Mouse (Mus musculus) lung, postnatal 0 days (tissue): Measurements from ENCODE around the gene Arhgap9. TPM values are rescaled to one million over a fixed set of nuclear protein-coding genes. Genes with fewer than 3 reads are reported as not detected.
A peak's percentile ranks its signal among the peaks of the same experiment; 100 is the strongest.
"Not testable (repeated sequence)": the region's sequence is repeated elsewhere in the genome, so short reads cannot be mapped to it uniquely, and the experiment has no call there.

ENCODE experiments used
- ATAC-seq: fragments of 200-750 bp; cut with Nextera tagmentation; 2 replicates; pipeline ENCODE4 v1.8.0; 2017; ENCODE audit warnings: moderate library complexity
- DNase-seq: peaks from one replicate; pipeline ENCODE4 v3.0.0-alpha.2; 2016; ENCODE audit warnings: low spot score
- H3K27ac ChIP-seq: fragments of 300-500 bp; sonication (generic); 2 replicates; pipeline ENCODE4 v1.5.1; 2014; ENCODE audit warnings: antibody characterized with exemption, mild to moderate bottlenecking, low read length, mixed read lengths
- H3K27me3 ChIP-seq: fragments of 300-500 bp; sonication (generic); replicated peaks from 2 replicates; pipeline ENCODE4 v1.6.1; 2014; ENCODE audit warnings: low read length, mixed read lengths; ENCODE audit not compliant: insufficient read depth
- H3K36me3 ChIP-seq: fragments of 300-500 bp; sonication (generic); 2 replicates; pipeline ENCODE4 v1.6.1; 2014; ENCODE audit warnings: low read length, mixed read lengths; ENCODE audit not compliant: insufficient read depth
- H3K4me1 ChIP-seq: fragments of 300-500 bp; sonication (generic); 2 replicates; pipeline ENCODE4 v1.6.1; 2014; ENCODE audit warnings: antibody characterized with exemption, low read depth, low read length, mixed read lengths; ENCODE audit not compliant: insufficient read depth
- H3K4me2 ChIP-seq: fragments of 300-500 bp; sonication (generic); replicated peaks from 2 replicates; pipeline ENCODE4 v1.6.1; 2014; ENCODE audit warnings: low read depth, mild to moderate bottlenecking, low read length, moderate library complexity, mixed read lengths
- H3K4me3 ChIP-seq: fragments of 300-500 bp; sonication (generic); 2 replicates; pipeline ENCODE4 v1.5.1; 2014; ENCODE audit warnings: low read depth, low read length
- H3K9ac ChIP-seq: fragments of 300-500 bp; sonication (generic); replicated peaks from 2 replicates; pipeline ENCODE4 v1.6.1; 2014; ENCODE audit warnings: low read depth, mild to moderate bottlenecking
- H3K9me3 ChIP-seq: fragments of 300-500 bp; sonication (generic); 2 replicates; pipeline ENCODE4 v1.6.1; 2016; ENCODE audit warnings: low read length, mixed read lengths
- CTCF ChIP-seq: IDR thresholded peaks from 2 replicates; pipeline ENCODE4 v1.5.1; 2016; ENCODE audit warnings: antibody characterized with exemption, mild to moderate bottlenecking
- EP300 ChIP-seq: IDR thresholded peaks from 2 replicates; pipeline ENCODE4 v1.6.1; 2016; ENCODE audit warnings: antibody characterized with exemption, mild to moderate bottlenecking, control low read depth
- WGBS: fragments of 180-500 bp; shearing (Covaris S2); extraction: QIAGEN DNeasy Blood & Tissue Kit; methylation state at CpG from one replicate; pipeline ENCODE4 v1.1.7; 2014; 5-methylcytosine and 5-hydroxymethylcytosine counted together
- polyA plus RNA-seq: library from polyadenylated mRNA; unstranded; fragments of >200 nt; fragmentation: Nextera tagmentation; extraction: Ambion mirVana; gene quantifications from 2 replicates; pipeline ENCODE4 v1.2.1, GENCODE M21; 2015

The Arhgap9 gene
- polyA plus RNA-seq, 1 experiment from 2014 or later = 8.5 TPM

- Histone ChIP-seq H3K27ac (peak overlapping the region; percentile 75), H3K4me1 (0 out of 2 replicates have a peak, but pooled peaks cover 3% of the 10 kb centered on the region), H3K27me3 (no peaks in the 10 kb centered on the region), H3K9me3 (no peaks in the 10 kb centered on the region), H3K9ac (peak overlapping the region; percentile 77), H3K36me3 (peaks cover 13% of the 10 kb centered on the region; the same call in 1 of the 2 replicates), H3K4me3 (peak overlapping the region; percentile 80), H3K4me2 (peak overlapping the region; percentile 78)
- WGBS = 30% methylated on average over 23 of the region's 23 CpGs
- TF ChIP-seq CTCF (no peak), EP300 (no peak)
- DNase-seq = peak; percentile 89
- peak; percentile 67 for ATAC-seq
These were observed 11.0 kb upstream of the Arhgap9 start for GRCm38 (mm10) chr10:127310523-127311475.

- H3K9ac ChIP-seq = peak within 1 kb of the TSS; percentile 77
- TF ChIP-seq CTCF (no peak), EP300 (0 out of 2 replicates have a peak, but pooled peaks have one; percentile 2)
- H3K27me3 ChIP-seq = no peaks in the 10 kb centered on the region
- peak; percentile 99 for DNase-seq
- H3K36me3 ChIP-seq = peaks cover 10% of the 10 kb centered on the region; the same call in 1 of the 2 replicates
- ATAC-seq = peak; percentile 98
- H3K4me3 ChIP-seq = peak within 1 kb of the TSS; percentile 80
- H3K27ac ChIP-seq = peak within 1 kb of the TSS; percentile 75
- 0 out of 2 replicates have a peak, but pooled peaks cover 3% of the 10 kb centered on the region for H3K4me1 ChIP-seq
- 1% methylated on average over 65 of the region's 65 CpGs for WGBS
- H3K9me3 ChIP-seq = no peaks in the 10 kb centered on the region
- H3K4me2 ChIP-seq = peak within 1 kb of the TSS; percentile 78
These were observed 10.0 kb upstream of the Arhgap9 start, which contains the start of gene Mars for GRCm38 (mm10) chr10:127311476-127312355. Gene Mars, minus strand, starts transcription at chr10:127311786.

- Histone ChIP-seq H3K9ac (peak overlapping the region; percentile 77; the same call in 1 of the 2 replicates), H3K4me3 (peak overlapping the region; percentile 80), H3K36me3 (peaks cover 9% of the 10 kb centered on the region; the same call in 1 of the 2 replicates), H3K27ac (peak overlapping the region; percentile 75), H3K4me1 (0 out of 2 replicates have a peak, but pooled peaks cover 3% of the 10 kb centered on the region), H3K27me3 (no peaks in the 10 kb centered on the region), H3K4me2 (peak overlapping the region; percentile 78), H3K9me3 (no peaks in the 10 kb centered on the region)
- peak; percentile 92 for TF ChIP-seq CTCF
- TF ChIP-seq EP300 = peak; percentile 44; the same call in 1 of the 2 replicates
- peak; percentile 66 for ATAC-seq
- DNase-seq = peak; percentile 91
- 2% methylated on average over 4 of the region's 4 CpGs for WGBS
These were observed 9.4 kb upstream of the Arhgap9 start for GRCm38 (mm10) chr10:127312356-127312676.

GRCm38 (mm10) chr10:127312858-127313257 lies 8.9 kb upstream of the Arhgap9 start:
- Histone ChIP-seq H3K4me3 (no peak overlapping the region), H3K9ac (no peak overlapping the region), H3K4me2 (no peak overlapping the region), H3K9me3 (no peaks in the 10 kb centered on the region), H3K36me3 (peaks cover 3% of the 10 kb centered on the region; the same call in 1 of the 2 replicates), H3K4me1 (0 out of 2 replicates have a peak, but pooled peaks cover 3% of the 10 kb centered on the region), H3K27me3 (no peaks in the 10 kb centered on the region), H3K27ac (no peak overlapping the region)
- 52% methylated on average over 4 of the region's 4 CpGs for WGBS
- peak; percentile 21 for DNase-seq
- TF ChIP-seq CTCF (no peak), EP300 (no peak)
- no peak for ATAC-seq

- not testable (repeated sequence) for H3K9me3 ChIP-seq, H3K27me3 ChIP-seq, H3K27ac ChIP-seq, ATAC-seq, H3K4me1 ChIP-seq, DNase-seq, H3K36me3 ChIP-seq, H3K9ac ChIP-seq, H3K4me3 ChIP-seq, H3K4me2 ChIP-seq
- WGBS = 83% methylated on average over 5 of the region's 5 CpGs
These were observed 8.2 kb upstream of the Arhgap9 start for GRCm38 (mm10) chr10:127313516-127313915.
